Comparison of ENCODE assay signal across 8 mouse cellular contexts in genomic region chr15:12549919-12550305, GRCm38 (mm10).
A peak's percentile ranks its signal among the peaks of the same experiment; 100 is the strongest.
DNase-seq lines count a peak whose midpoint lies in the region; ATAC-seq lines count a peak whose summit lies in the region.

No protein-coding gene starts in this region.

- H3K27ac ChIP-seq in hindbrain, embryonic 12.5 days, result no peak overlapping the region
- peak overlapping the region; percentile 73 for H3K27ac ChIP-seq in limb, embryonic 15.5 days
- 0 out of 2 replicates have a peak overlapping the region, but pooled peaks have one; percentile 32 for H3K27ac ChIP-seq in midbrain, embryonic 14.5 days (replicated peaks; ENCODE audit: low read depth, low read length)

- no peaks in the 10 kb centered on the region for H3K36me3 ChIP-seq in hindbrain, embryonic 12.5 days
- no peaks in the 10 kb centered on the region for H3K36me3 ChIP-seq in limb, embryonic 15.5 days
- H3K36me3 ChIP-seq in midbrain, embryonic 14.5 days (ENCODE audit: control insufficient read depth, insufficient read depth, low read length), result no peaks in the 10 kb centered on the region

- peak overlapping the region; percentile 63 for H3K9ac ChIP-seq in hindbrain, embryonic 12.5 days
- 0 out of 2 replicates have a peak overlapping the region, but pooled peaks have one; percentile 54 for H3K9ac ChIP-seq in limb, embryonic 15.5 days
- H3K9ac ChIP-seq in midbrain, embryonic 14.5 days (replicated peaks; ENCODE audit: low read length), result peak overlapping the region; percentile 48

- WGBS in hindbrain, embryonic 12.5 days, result under 1% methylated on average over 13 of the region's 13 CpGs
- WGBS in limb, embryonic 15.5 days, result under 1% methylated on average over 13 of the region's 13 CpGs
- WGBS in midbrain, embryonic 14.5 days, result 3% methylated on average over 13 of the region's 13 CpGs

- peaks cover 12% of the 10 kb centered on the region for H3K4me1 ChIP-seq in hindbrain, embryonic 12.5 days
- peaks cover 44% of the 10 kb centered on the region for H3K4me1 ChIP-seq in limb, embryonic 15.5 days
- H3K4me1 ChIP-seq in midbrain, embryonic 14.5 days (ENCODE audit: control insufficient read depth, insufficient read depth, low read length), result peaks cover 20% of the 10 kb centered on the region

- H3K4me2 ChIP-seq in hindbrain, embryonic 12.5 days (replicated peaks), result peak overlapping the region; percentile 97
- peak overlapping the region; percentile 96 for H3K4me2 ChIP-seq in limb, embryonic 15.5 days
- H3K4me2 ChIP-seq in midbrain, embryonic 14.5 days (ENCODE audit: low read length), result peak overlapping the region; percentile 81

- H3K4me3 ChIP-seq in hindbrain, embryonic 12.5 days, result peak overlapping the region; percentile 44
- H3K4me3 ChIP-seq in limb, embryonic 15.5 days, result peak overlapping the region; percentile 53
- H3K4me3 ChIP-seq in midbrain, embryonic 14.5 days (replicated peaks; ENCODE audit: low read depth, low read length), result peak overlapping the region; percentile 38

- H3K9me3 ChIP-seq in hindbrain, embryonic 12.5 days (replicated peaks), result no peaks in the 10 kb centered on the region
- no peaks in the 10 kb centered on the region for H3K9me3 ChIP-seq in limb, embryonic 15.5 days
- H3K9me3 ChIP-seq in midbrain, embryonic 14.5 days (ENCODE audit: control insufficient read depth, low read length), result no peaks in the 10 kb centered on the region

- DNase-seq in urinary bladder, adult 18-20 months (ENCODE audit: low spot score in 2 of 2), result peak; percentile 46 to 63
- no peak for DNase-seq in urinary bladder, postnatal 10 days (ENCODE audit: low spot score)
- DNase-seq in forelimb bud, embryonic 11.5 days (ENCODE audit: low read depth, low spot score), result peak; percentile 59
- peak; percentile 49 for DNase-seq in midbrain, embryonic 14.5 days
- peak; percentile 52 to 79 for DNase-seq in urinary bladder, postnatal 36 days (ENCODE audit: low spot score in 2 of 2)

- ATAC-seq in hindbrain, embryonic 12.5 days (ENCODE audit: low FRiP score), result peak; percentile 48; the same call in 1 of the 2 replicates
- peak; percentile 30; the same call in 1 of the 2 replicates for ATAC-seq in limb, embryonic 15.5 days (ENCODE audit: insufficient number of reproducible peaks, low FRiP score, low TSS enrichment, low read depth)
- ATAC-seq in midbrain, embryonic 14.5 days (ENCODE audit: low FRiP score, low TSS enrichment), result no peak
- no peak for ATAC-seq in inflammation-experienced regulatory T-cells, adult 6 months

- 0 out of 2 replicates have a peak, but pooled peaks cover 6% of the 10 kb centered on the region for H3K27me3 ChIP-seq in hindbrain, embryonic 12.5 days
- H3K27me3 ChIP-seq in limb, embryonic 15.5 days, result no peaks in the 10 kb centered on the region; the same call in 1 of the 2 replicates
- H3K27me3 ChIP-seq in midbrain, embryonic 14.5 days (ENCODE audit: control insufficient read depth, insufficient read depth, low read length), result no peaks in the 10 kb centered on the region

Comparison
In these comparisons a context has a peak if more than half of its experiments do, and no peak if none do; other contexts are left out.
1. ATAC-seq: peak in hindbrain, embryonic 12.5 days (single experiment) and limb, embryonic 15.5 days (single experiment); none in midbrain, embryonic 14.5 days (single experiment) and inflammation-experienced regulatory T-cells, adult 6 months (single experiment).
2. Peak in every context shown above with its lines, with median percentiles within 50 percentile points of each other: H3K4me2 ChIP-seq, H3K4me3 ChIP-seq and H3K9ac ChIP-seq.